Mouse (Mus musculus) CD4-positive helper T cell, adult 2 months (primary cell): Measurements from ENCODE around the gene Ercc8.

ENCODE experiments used
- DNase-seq: peaks from one replicate; pipeline ENCODE4 v3.0.0-alpha.2; 2012; ENCODE audit warnings: low read depth, missing footprints, low spot score

The Ercc8 gene

GRCm38 (mm10) chr13:108215231-108215780 lies 56.8 kb downstream of the Ercc8 start:
- peak; percentile 31 for DNase-seq

GRCm38 (mm10) chr13:108219773-108220172 lies 61.2 kb downstream of the Ercc8 start:
- no peak for DNase-seq

GRCm38 (mm10) chr13:108229191-108229590 lies 70.7 kb downstream of the Ercc8 start:
- no peak for DNase-seq

- no peak for DNase-seq
Measured at GRCm38 (mm10) chr13:108229634-108230330, 71.3 kb downstream of the Ercc8 start.

- DNase-seq = no peak
Measured at GRCm38 (mm10) chr13:108240012-108240411, 81.5 kb downstream of the Ercc8 start.

GRCm38 (mm10) chr13:108241715-108242114 lies 83.2 kb downstream of the Ercc8 start:
- no peak for DNase-seq
